Mouse (Mus musculus) left cerebral cortex, adult 2 months (tissue): ENCODE measurements around the gene Ctnna3. TPM values are rescaled to one million over a fixed set of nuclear protein-coding genes. Genes with fewer than 3 reads are reported as not detected.

Experiments used
- DNase-seq, 2 experiments: peaks; one replicate each; pipeline ENCODE4 v3.0.0; 2021 to 2022; ENCODE audit warnings: low spot score in 2 of 2, mixed read lengths in 1 of 2; ENCODE audit errors: extremely low spot score in 1 of 2
- H3K27ac ChIP-seq: fragments of 200-600 bp; 2 replicates; pipeline ENCODE4 v1.8.1; 2022
- H3K4me3 ChIP-seq: fragments of 200-600 bp; 2 replicates; pipeline ENCODE4 v1.8.1; 2022
- CTCF ChIP-seq: fragments of 200-600 bp; IDR thresholded peaks from 2 replicates; pipeline ENCODE4 v1.8.1; 2022; ENCODE audit warnings: antibody characterized with exemption, mild to moderate bottlenecking, moderate library complexity
- intact Hi-C: fragments of 180-260 bp; cut with DNase I; formaldehyde crosslinking; loops from one replicate; pipeline ENCODE4 v1.15.1; 2025
- total RNA-seq, 2 experiments: library from RNA; stranded (reverse); gene quantifications; 2 replicates each; pipeline ENCODE4 v1.2.3; 2021

Ctnna3 gene
- total RNA-seq, 2 experiments from 2014 or later = 2.1 to 2.2 TPM

DNA sequence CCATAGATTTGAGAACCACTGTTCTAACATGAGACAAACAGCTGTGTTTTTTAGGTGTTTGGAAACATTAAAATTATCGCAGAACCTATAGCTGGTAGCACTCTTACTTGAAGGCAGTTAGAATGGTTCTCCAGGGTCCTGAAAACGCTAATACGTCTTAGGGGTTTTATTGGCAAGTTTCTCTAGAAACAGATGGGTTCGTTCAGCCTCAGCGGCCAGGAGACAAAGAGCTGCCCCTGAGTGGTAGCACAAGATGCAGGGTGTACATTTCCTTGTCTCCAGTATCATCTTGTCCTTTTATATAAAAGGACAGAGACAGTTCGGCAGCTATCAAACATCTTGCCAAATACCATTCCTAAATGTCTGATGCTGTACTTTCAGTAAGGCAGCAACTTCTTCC, 620.0 kb downstream of the Ctnna3 start:
- H3K4me3 ChIP-seq = no peak overlapping the region
- DNase-seq = no peak
- peak overlapping the region; percentile 26; the same call in 1 of the 2 replicates for H3K27ac ChIP-seq
- intact Hi-C loops = loop anchor here (10.0 kb wide), 1 partner anchor 335 kb away; no protein-coding TSS in a partner anchor
- TF ChIP-seq CTCF = no peak

- intact Hi-C loops = no loop called here
- Histone ChIP-seq H3K27ac (no peak overlapping the region), H3K4me3 (no peak overlapping the region)
- DNase-seq = no peak
- TF ChIP-seq CTCF = no peak
Observed at GRCm38 (mm10) chr10:64063704-64064103, 633.8 kb downstream of the Ctnna3 start.

DNA sequence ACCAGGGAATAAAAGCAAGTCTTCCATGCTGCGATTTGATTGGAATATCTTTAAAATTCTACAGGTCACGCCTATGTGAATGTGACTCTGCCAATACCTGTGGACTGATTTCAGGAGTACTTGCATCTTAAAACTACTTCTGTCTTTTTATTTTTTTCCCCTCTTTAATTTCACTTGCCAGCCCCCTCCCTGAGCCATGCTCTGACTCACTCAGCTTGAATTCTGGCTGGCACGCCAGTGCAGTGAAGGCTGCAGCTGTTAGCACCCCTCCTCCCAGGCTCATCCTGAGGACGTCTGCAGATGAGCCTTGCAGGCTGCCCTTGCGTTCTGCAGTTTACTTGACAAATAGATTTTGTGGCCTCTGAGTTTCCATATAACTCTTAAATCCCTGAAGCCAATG, 646.0 kb downstream of the Ctnna3 start:
- DNase-seq = peak; percentile 67 to 69
- intact Hi-C loops = no loop called here
- peak overlapping the region; percentile 65; the same call in 1 of the 2 replicates for H3K27ac ChIP-seq
- H3K4me3 ChIP-seq = peak overlapping the region; percentile 13; the same call in 1 of the 2 replicates
- no peak for TF ChIP-seq CTCF

- DNase-seq = no peak
- intact Hi-C loops = no loop called here
- Histone ChIP-seq H3K27ac (peak overlapping the region; percentile 65; the same call in 1 of the 2 replicates), H3K4me3 (peak overlapping the region; percentile 13; the same call in 1 of the 2 replicates)
- no peak for TF ChIP-seq CTCF
Observed at GRCm38 (mm10) chr10:64076410-64077052, 646.6 kb downstream of the Ctnna3 start.

DNA sequence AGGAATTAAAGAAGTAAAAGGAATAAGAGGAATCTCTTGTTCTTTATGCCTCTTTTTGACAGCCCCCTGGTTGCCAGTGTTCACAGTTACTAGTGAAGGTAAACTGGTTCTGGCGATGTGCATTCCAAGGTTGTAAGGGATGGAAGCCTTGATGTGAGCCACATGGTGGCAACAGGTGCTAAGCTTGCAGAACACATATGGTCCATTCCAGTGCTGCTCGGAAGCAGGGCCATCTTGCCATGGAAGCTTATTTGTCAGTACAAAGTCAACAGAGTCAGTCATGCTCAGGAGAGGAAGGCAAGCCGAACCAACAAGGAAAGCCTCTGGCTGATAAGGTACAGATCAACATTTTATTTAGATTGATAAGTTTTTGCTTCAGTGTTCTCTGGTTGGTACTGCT, 652.4 kb downstream of the Ctnna3 start:
- TF ChIP-seq CTCF = no peak
- Histone ChIP-seq H3K27ac (no peak overlapping the region), H3K4me3 (no peak overlapping the region)
- DNase-seq = no peak
- intact Hi-C loops = loop anchor here (10.0 kb wide), 3 partner anchors 502 to 1132 kb away; partner anchors contain the start of gene Gm7075

- intact Hi-C loops = loop anchor here (2.0 to 10.0 kb wide), 6 partner anchors 193 to 1685 kb away; partner anchors contain the start of gene Gm7075
- H3K27ac ChIP-seq = peak overlapping the region; percentile 45
- DNase-seq = peak in 1 of 2 experiments; percentile 26
- peak overlapping the region; percentile 67 for H3K4me3 ChIP-seq
- TF ChIP-seq CTCF = no peak
Observed at GRCm38 (mm10) chr10:64083813-64084212, 653.9 kb downstream of the Ctnna3 start.

DNA sequence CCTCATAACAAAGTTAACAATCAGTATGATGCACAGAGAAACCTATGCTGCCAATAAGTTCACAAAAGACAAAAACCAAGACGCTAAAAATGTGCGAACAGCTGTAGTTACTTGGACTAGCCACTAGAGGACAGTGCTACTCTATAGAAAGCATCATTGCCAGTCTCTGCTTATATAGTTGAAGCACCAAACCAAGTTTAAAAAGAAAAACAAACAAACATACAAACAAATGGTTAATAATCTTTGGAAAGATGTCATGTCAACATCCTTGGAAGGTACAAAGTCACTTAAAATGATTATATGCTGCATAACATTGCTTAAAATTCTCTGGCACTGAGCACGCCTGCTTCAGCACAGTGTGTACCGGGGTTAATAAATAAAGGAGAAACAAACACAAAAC, 654.6 kb downstream of the Ctnna3 start:
- peak; percentile 100 for TF ChIP-seq CTCF
- peak overlapping the region; percentile 67 for H3K4me3 ChIP-seq
- DNase-seq = no peak
- intact Hi-C loops = loop anchor here (2.0 to 10.0 kb wide), 6 partner anchors 192 to 1684 kb away; partner anchors contain the start of gene Gm7075
- peak overlapping the region; percentile 24; the same call in 1 of the 2 replicates for H3K27ac ChIP-seq

- Histone ChIP-seq H3K27ac (peak overlapping the region; percentile 83), H3K4me3 (peak overlapping the region; percentile 67)
- intact Hi-C loops = loop anchor here (5.0 to 10.0 kb wide), 7 partner anchors 131 to 1129 kb away; partner anchors contain the start of gene Gm7075
- DNase-seq = no peak
- no peak for TF ChIP-seq CTCF
Observed at GRCm38 (mm10) chr10:64086183-64086566, 656.3 kb downstream of the Ctnna3 start.

GRCm38 (mm10) chr10:64086567-64087391, 656.9 kb downstream of the Ctnna3 start:
- intact Hi-C loops = loop anchor here (5.0 to 10.0 kb wide), 7 partner anchors 131 to 1128 kb away; partner anchors contain the start of gene Gm7075
- no peak for TF ChIP-seq CTCF
- no peak for DNase-seq
- Histone ChIP-seq H3K4me3 (peak overlapping the region; percentile 67), H3K27ac (peak overlapping the region; percentile 83)

DNA sequence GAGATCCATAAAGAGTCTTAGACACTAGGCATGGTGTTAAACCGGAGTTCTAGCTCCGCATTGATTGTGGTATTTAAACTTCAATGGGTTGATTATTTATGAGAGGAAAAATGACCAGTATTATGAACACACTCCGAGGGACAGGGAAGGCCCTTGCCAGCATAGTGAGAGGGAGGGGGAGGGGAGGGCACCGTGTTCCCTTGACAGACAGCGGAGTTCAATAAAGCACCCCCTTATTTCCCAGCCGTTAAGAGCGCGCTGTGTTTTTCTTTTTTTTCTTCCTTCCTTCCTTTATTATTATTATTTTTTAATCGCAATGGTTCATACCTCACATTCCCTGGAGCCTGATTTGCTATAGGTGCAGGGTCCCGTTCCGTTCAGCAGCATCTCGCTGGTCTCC, 657.6 kb downstream of the Ctnna3 start:
- DNase-seq = no peak
- TF ChIP-seq CTCF = no peak
- Histone ChIP-seq H3K27ac (peak overlapping the region; percentile 83), H3K4me3 (peak overlapping the region; percentile 67)
- intact Hi-C loops = loop anchor here (5.0 to 10.0 kb wide), 7 partner anchors 130 to 1127 kb away; partner anchors contain the start of gene Gm7075

DNA sequence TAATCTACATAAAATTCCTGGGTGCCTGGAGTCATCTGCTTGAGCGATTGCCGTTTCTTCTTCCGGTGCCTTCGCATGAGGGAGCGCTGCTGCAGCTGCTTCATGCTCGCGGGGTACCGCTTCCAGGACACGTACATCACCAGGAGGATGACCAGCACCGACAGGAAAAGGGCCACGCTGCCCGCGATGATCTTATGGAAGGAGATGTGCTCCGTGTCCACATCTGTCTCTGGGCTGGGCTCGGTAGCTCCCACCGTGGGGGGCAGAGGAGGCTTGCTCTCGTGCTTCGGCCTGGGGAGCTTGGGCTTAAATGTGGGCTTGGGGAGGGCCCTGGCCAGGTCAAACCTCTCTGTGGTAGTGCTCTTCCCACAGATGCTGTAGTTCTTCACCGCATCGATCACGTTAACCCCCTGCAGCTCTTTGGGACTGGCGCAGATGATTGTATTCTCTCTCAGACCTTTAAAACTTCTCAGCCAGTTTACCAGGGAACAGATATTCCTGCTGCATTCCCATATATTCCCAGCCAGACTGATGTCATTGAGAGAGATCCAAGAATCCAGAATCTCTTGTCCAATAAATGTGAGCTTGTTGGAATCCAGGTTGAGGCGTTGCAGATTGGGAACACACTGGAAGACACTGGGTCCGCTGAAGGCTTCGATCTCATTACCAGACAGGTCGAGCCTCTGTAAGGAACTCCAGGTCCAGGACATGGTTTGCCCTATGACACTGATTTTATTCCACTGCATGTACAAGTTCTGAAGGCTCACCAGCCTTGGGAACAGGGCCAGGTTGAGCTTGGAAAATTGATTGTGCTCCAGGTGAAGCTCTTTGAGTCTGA, 658.3 kb downstream of the Ctnna3 start:
- peak overlapping the region; percentile 83 for H3K27ac ChIP-seq
- DNase-seq = peak; percentile 41 to 45
- intact Hi-C loops = loop anchor here (5.0 to 10.0 kb wide), 7 partner anchors 129 to 1127 kb away; partner anchors contain the start of gene Gm7075

More for the DNA sequence above, 658.3 kb downstream of the Ctnna3 start:
- no peak for TF ChIP-seq CTCF
- H3K4me3 ChIP-seq = peak overlapping the region; percentile 67
